ENCODE assay signal across 8 mouse cellular contexts in genomic region chr5:150840596-150840995, GRCm38 (mm10).
DNase-seq lines count a peak whose midpoint lies in the region; ATAC-seq lines count a peak whose summit lies in the region.

No protein-coding gene starts in this region.

- H3K9me3 ChIP-seq in hindbrain, embryonic 10.5 days: peaks cover 22% of the 10 kb centered on the region; the same call in 1 of the 2 replicates
- H3K9me3 ChIP-seq in hindbrain, embryonic 16.5 days (ENCODE audit: control insufficient read depth, low read length): peaks cover 5% of the 10 kb centered on the region; the same call in 1 of the 2 replicates
- no peaks in the 10 kb centered on the region for H3K9me3 ChIP-seq in liver, embryonic 15.5 days (replicated peaks)

- peak; percentile 14 for DNase-seq in hindbrain, embryonic 10.5 days (ENCODE audit: low spot score)
- peak; percentile 6 for DNase-seq in adrenal gland, postnatal 25 days
- peak; percentile 1 for DNase-seq in heart, postnatal 25 days (ENCODE audit: low spot score)
- no peak for DNase-seq in left cerebral cortex, adult 11 months (ENCODE audit: low spot score)
- no peak for DNase-seq in left cerebral cortex, postnatal 25 days (ENCODE audit: low spot score in 2 of 2)
- DNase-seq in T-cell, adult 2 months (ENCODE audit: low spot score): no peak

- H3K4me3 ChIP-seq in hindbrain, embryonic 10.5 days: no peak overlapping the region
- H3K4me3 ChIP-seq in hindbrain, embryonic 16.5 days (ENCODE audit: low read length): no peak overlapping the region
- no peak overlapping the region for H3K4me3 ChIP-seq in liver, embryonic 15.5 days (replicated peaks)

- peaks cover 12% of the 10 kb centered on the region; the same call in 1 of the 2 replicates for H3K4me1 ChIP-seq in hindbrain, embryonic 10.5 days (replicated peaks)
- no peaks in the 10 kb centered on the region for H3K4me1 ChIP-seq in hindbrain, embryonic 16.5 days (ENCODE audit: control insufficient read depth, insufficient read depth, low read depth, low read length)
- peaks cover 6% of the 10 kb centered on the region; the same call in 1 of the 2 replicates for H3K4me1 ChIP-seq in liver, embryonic 15.5 days (replicated peaks)

- intact Hi-C loops in heart, postnatal 25 days (cut with DNase I): no loop called here
- intact Hi-C loops in left cerebral cortex, postnatal 25 days (cut with DNase I): no loop called here

- H3K9ac ChIP-seq in hindbrain, embryonic 16.5 days (ENCODE audit: low read depth, low read length): no peak overlapping the region
- no peak overlapping the region for H3K9ac ChIP-seq in liver, embryonic 15.5 days

- peak overlapping the region; percentile 66; the same call in 1 of the 2 replicates for H3K27ac ChIP-seq in hindbrain, embryonic 10.5 days
- no peak overlapping the region; the same call in 1 of the 2 replicates for H3K27ac ChIP-seq in hindbrain, embryonic 16.5 days (ENCODE audit: low read depth, low read length)
- H3K27ac ChIP-seq in liver, embryonic 15.5 days (replicated peaks): no peak overlapping the region

- H3K36me3 ChIP-seq in hindbrain, embryonic 10.5 days: no peaks in the 10 kb centered on the region
- no peaks in the 10 kb centered on the region for H3K36me3 ChIP-seq in hindbrain, embryonic 16.5 days (ENCODE audit: control insufficient read depth, insufficient read depth, low read length)
- H3K36me3 ChIP-seq in liver, embryonic 15.5 days (replicated peaks): no peaks in the 10 kb centered on the region

- 65% methylated on average over 11 of the region's 11 CpGs for WGBS in hindbrain, embryonic 10.5 days
- WGBS in hindbrain, embryonic 16.5 days: 63% methylated on average over 11 of the region's 11 CpGs
- 21% methylated on average over 11 of the region's 11 CpGs for WGBS in liver, embryonic 15.5 days (ENCODE audit: insufficient replicate concordance)

- ATAC-seq in hindbrain, embryonic 16.5 days: no peak
- no peak; the same call in 1 of the 2 replicates for ATAC-seq in liver, embryonic 15.5 days (ENCODE audit: insufficient read depth)

- H3K27me3 ChIP-seq in hindbrain, embryonic 10.5 days (ENCODE audit: insufficient read depth, poor library complexity, severe bottlenecking): no peaks in the 10 kb centered on the region
- H3K27me3 ChIP-seq in hindbrain, embryonic 16.5 days (replicated peaks; ENCODE audit: control insufficient read depth, insufficient read depth, low read length): no peaks in the 10 kb centered on the region
- no peaks in the 10 kb centered on the region for H3K27me3 ChIP-seq in liver, embryonic 15.5 days

- no peak overlapping the region for H3K4me2 ChIP-seq in hindbrain, embryonic 16.5 days (ENCODE audit: low read length)
- H3K4me2 ChIP-seq in liver, embryonic 15.5 days: peak overlapping the region; percentile 25

Comparison
In these comparisons a context has a peak if more than half of its experiments do, and no peak if none do; other contexts are left out.
1. DNase-seq: peak in hindbrain, embryonic 10.5 days (single experiment), adrenal gland, postnatal 25 days (single experiment) and heart, postnatal 25 days (single experiment); none in left cerebral cortex, adult 11 months (single experiment), left cerebral cortex, postnatal 25 days (0 of 2) and T-cell, adult 2 months (single experiment).